Mouse (Mus musculus) CH12.LX (cell line): ENCODE data around the gene Zbtb46. TPM values are rescaled to one million over a fixed set of nuclear protein-coding genes. Genes with fewer than 3 reads are reported as not detected.

Source experiments
- DNase-seq: peaks from one replicate; pipeline ENCODE4 v3.0.0-alpha.2; 2013; ENCODE audit errors: extremely low read depth
- H3K27ac ChIP-seq: 2 replicates; pipeline ENCODE4 v1.5.1; 2012; ENCODE audit warnings: low read depth, mild to moderate bottlenecking, control low read depth, moderate library complexity; ENCODE audit not compliant: insufficient read depth
- H3K27me3 ChIP-seq: replicated peaks from 2 replicates; pipeline ENCODE3; 2012; ENCODE audit warnings: inconsistent platforms
- H3K36me3 ChIP-seq, 2 experiments: replicated peaks in 1 of 2; 2 replicates each; pipeline versions ENCODE3 to v1.6.1; 2012; ENCODE audit warnings: inconsistent platforms in 1 of 2, low read length in 1 of 2, mild to moderate bottlenecking in 1 of 2, mixed read lengths in 1 of 2, moderate library complexity in 1 of 2; ENCODE audit not compliant: control insufficient read depth in 1 of 2, insufficient read depth in 1 of 2
- H3K4me1 ChIP-seq, 2 experiments: 2 replicates each; pipeline ENCODE4 v1.6.1; 2012; ENCODE audit warnings: inconsistent platforms in 1 of 2, moderate library complexity in 1 of 2; ENCODE audit not compliant: insufficient read depth in 2 of 2, control insufficient read depth in 1 of 2
- H3K4me2 ChIP-seq: 2 replicates; pipeline ENCODE4 v1.6.1; 2012; ENCODE audit warnings: low read depth, mild to moderate bottlenecking, control low read depth; ENCODE audit not compliant: poor library complexity, insufficient read depth, severe bottlenecking
- H3K4me3 ChIP-seq, 3 experiments: fragments of 150-350 bp in 1 of 3; sonication (generic) in 1 of 3; replicated peaks in 1 of 3; 2 replicates each; pipeline versions ENCODE3 to v1.5.1; 2011 to 2012; ENCODE audit warnings: low read depth in 2 of 3, low read length in 2 of 3, mild to moderate bottlenecking in 2 of 3, moderate library complexity in 2 of 3, control low read depth in 1 of 3, improper control_type of control experiment in 1 of 3, inconsistent platforms in 1 of 3, mixed read lengths in 1 of 3; ENCODE audit not compliant: poor library complexity in 1 of 3
- H3K79me2 ChIP-seq: replicated peaks from 2 replicates; pipeline ENCODE4 v1.6.1; 2012; ENCODE audit warnings: mild to moderate bottlenecking, moderate library complexity; ENCODE audit not compliant: control insufficient read depth, poor library complexity, insufficient read depth, severe bottlenecking; ENCODE audit errors: extremely low read depth
- H3K9ac ChIP-seq: 2 replicates; pipeline ENCODE4 v1.6.1; 2012; ENCODE audit warnings: low read depth, mild to moderate bottlenecking, control low read depth, moderate library complexity; ENCODE audit not compliant: insufficient read depth
- H3K9me3 ChIP-seq: replicated peaks from 2 replicates; pipeline ENCODE3; 2012; ENCODE audit warnings: low read length, inconsistent platforms, mixed read lengths
- BHLHE40 ChIP-seq: IDR thresholded peaks from 2 replicates; pipeline ENCODE4 v1.6.1; 2011; ENCODE audit warnings: mild to moderate bottlenecking, low read depth, low read length, improper control_type of control experiment
- CHD1 ChIP-seq: IDR thresholded peaks from 2 replicates; pipeline ENCODE4 v1.6.1; 2012; ENCODE audit warnings: low read depth, low read length, improper control_type of control experiment, inconsistent platforms
- EP300 ChIP-seq: IDR thresholded peaks from 2 replicates; pipeline ENCODE4 v1.6.1; 2011; ENCODE audit warnings: low read length, improper control_type of control experiment
- ETS1 ChIP-seq: conservative IDR thresholded peaks from 2 replicates; pipeline ENCODE4 v1.6.1; 2012; ENCODE audit warnings: low read depth, mild to moderate bottlenecking, inconsistent platforms, low read length, improper control_type of control experiment, moderate library complexity
- HCFC1 ChIP-seq: IDR thresholded peaks from 2 replicates; pipeline ENCODE4 v1.6.1; 2012; ENCODE audit warnings: low read depth, mild to moderate bottlenecking, inconsistent platforms, low read length, improper control_type of control experiment
- IRF4 ChIP-seq: IDR thresholded peaks from 2 replicates; pipeline ENCODE4 v1.6.1; 2014; ENCODE audit warnings: low read depth, mild to moderate bottlenecking, inconsistent platforms, low read length, improper control_type of control experiment
- JUN ChIP-seq: IDR thresholded peaks from 2 replicates; pipeline ENCODE4 v1.6.1; 2011; ENCODE audit warnings: low read depth, mild to moderate bottlenecking, low read length, improper control_type of control experiment, moderate library complexity; ENCODE audit not compliant: insufficient read depth
- JUND ChIP-seq: conservative IDR thresholded peaks from 2 replicates; pipeline ENCODE4 v1.6.1; 2011; ENCODE audit warnings: low read depth, low read length, improper control_type of control experiment
- MAFK ChIP-seq: IDR thresholded peaks from 2 replicates; pipeline ENCODE4 v1.6.1; 2011; ENCODE audit warnings: low read length, improper control_type of control experiment; ENCODE audit not compliant: insufficient replicate concordance
- NELFE ChIP-seq: IDR thresholded peaks from 2 replicates; pipeline ENCODE4 v1.6.1; 2011; ENCODE audit warnings: low read depth, low read length, improper control_type of control experiment
- PAX5 ChIP-seq: IDR thresholded peaks from 2 replicates; pipeline ENCODE4 v1.6.1; 2012; ENCODE audit warnings: low read length, inconsistent platforms, mixed read lengths
- POLR2AphosphoS2 ChIP-seq: IDR thresholded peaks from 2 replicates; pipeline ENCODE4 v1.6.1; 2011; ENCODE audit warnings: low read depth, low read length, improper control_type of control experiment
- RAD21 ChIP-seq: IDR thresholded peaks from 2 replicates; pipeline ENCODE4 v1.6.1; 2011; ENCODE audit warnings: low read depth, mild to moderate bottlenecking, low read length, improper control_type of control experiment, moderate library complexity
- SMC3 ChIP-seq: IDR thresholded peaks from 2 replicates; pipeline ENCODE4 v1.6.1; 2011; ENCODE audit warnings: low read depth, low read length, improper control_type of control experiment
- TBP ChIP-seq: conservative IDR thresholded peaks from 2 replicates; pipeline ENCODE4 v1.6.1; 2011; ENCODE audit warnings: low read depth, low read length, improper control_type of control experiment
- UBTF ChIP-seq: IDR thresholded peaks from 2 replicates; pipeline ENCODE4 v1.6.1; 2012; ENCODE audit warnings: low read depth, mild to moderate bottlenecking, inconsistent platforms, low read length, improper control_type of control experiment, moderate library complexity
- ZKSCAN1 ChIP-seq: IDR thresholded peaks from 2 replicates; pipeline ENCODE4 v1.6.1; 2012; ENCODE audit warnings: low read depth, inconsistent platforms, low read length, improper control_type of control experiment, borderline replicate concordance
- dilution Hi-C: fragments of 300-500 bp; cut with MboI; formaldehyde crosslinking; loops from 2 replicates; pipeline ENCODE4 v1.14.3; 2020; ENCODE audit warnings: low sequenced_read_pairs; ENCODE audit not compliant: extremely low pct_unique_long_range_greater_than_20kb, extremely low pct_ligation_motif_present
- in situ Hi-C: fragments of 300-500 bp; cut with MboI; formaldehyde crosslinking; loops from 3 replicates; pipeline ENCODE4 v1.14.3; 2019; ENCODE audit warnings: low sequenced_read_pairs, low pct_ligation_motif_present, low pct_unique_long_range_greater_than_20kb, mixed read lengths
- polyA plus RNA-seq: library from polyadenylated mRNA; unstranded; fragments of >175 nt; gene quantifications from 2 replicates; pipeline ENCODE4 v1.2.1, GENCODE M21; 2012; ENCODE audit warnings: low read depth; ENCODE audit not compliant: insufficient read length
- total RNA-seq, 2 experiments: library from RNA; depleted of rRNA; stranded (reverse); fragments of 300-350 nt in 1 of 2; fragments of >200 nt in 1 of 2; gene quantifications; 2 replicates each; pipeline ENCODE4 v1.2.3; 2012 to 2014

Gene Zbtb46
- total and polyA plus RNA-seq, 3 experiments, result 5.3 to 9.3 (median 6.7) TPM

DNA sequence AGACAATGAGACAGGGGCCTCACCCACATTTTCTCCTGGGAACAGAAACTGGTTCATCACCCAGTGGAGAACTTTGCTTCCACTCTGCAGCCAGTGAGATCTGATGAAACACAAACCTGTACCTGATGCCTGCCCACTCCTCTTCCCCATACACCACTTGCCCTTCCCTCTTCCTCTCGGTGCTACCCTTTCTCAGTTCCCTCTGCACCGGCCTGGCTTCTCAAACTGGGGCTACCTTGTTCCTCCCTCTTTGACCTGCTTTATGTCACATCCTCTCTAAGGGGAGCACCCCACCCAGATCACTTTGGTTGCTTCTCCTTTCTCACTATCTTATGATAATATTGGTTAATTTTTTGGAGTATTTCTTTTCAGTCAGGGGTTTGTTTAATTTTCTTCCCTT is 23.0 kb downstream of the Zbtb46 start:
- dilution Hi-C loops, result no loop called here
- H3K27ac ChIP-seq, result no peak overlapping the region
- H3K36me3 ChIP-seq, result no peaks in the 10 kb centered on the region
- no peaks in the 10 kb centered on the region for H3K9me3 ChIP-seq
- no peaks in the 10 kb centered on the region for H3K27me3 ChIP-seq
- H3K4me3 ChIP-seq, result no peak overlapping the region
- H3K4me2 ChIP-seq, result no peak overlapping the region
- no peak for TF ChIP-seq POLR2AphosphoS2
- no peak for TF ChIP-seq ZKSCAN1
- TF ChIP-seq BHLHE40, result no peak
- TF ChIP-seq EP300, result 0 out of 2 replicates have a peak, but pooled peaks have one; percentile 13
- no peak for TF ChIP-seq SMC3
- peaks cover 7 to 55% of the 10 kb centered on the region in 2 experiments; a peak in 3 of 4 replicates for H3K4me1 ChIP-seq
- no peaks in the 10 kb centered on the region; the same call in 1 of the 2 replicates for H3K79me2 ChIP-seq
- in situ Hi-C loops, result no loop called here
- peak; percentile 57 for DNase-seq
- H3K9ac ChIP-seq, result no peak overlapping the region

DNA sequence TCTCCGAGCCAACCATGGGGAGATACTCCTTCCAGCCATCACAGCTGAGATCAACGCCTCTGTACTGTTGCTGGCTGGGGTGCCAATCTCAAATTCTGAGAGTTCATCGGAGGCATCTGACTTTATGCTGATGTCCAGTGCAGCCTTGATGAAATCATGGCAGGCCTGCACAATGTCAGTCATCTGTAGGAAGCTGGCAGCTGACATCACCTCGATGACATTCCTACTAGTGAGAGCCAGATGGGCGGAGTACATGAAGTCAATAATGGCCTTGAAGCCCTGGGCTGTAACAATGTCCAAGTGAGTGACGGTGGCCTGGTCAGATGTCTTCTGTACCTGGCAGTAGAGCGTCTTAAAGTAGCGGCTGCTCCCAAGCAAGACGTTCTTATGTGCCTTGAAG is 35.4 kb downstream of the Zbtb46 start:
- H3K4me2 ChIP-seq, result no peak overlapping the region
- no peak overlapping the region for H3K9ac ChIP-seq
- peaks cover 0 to 8% of the 10 kb centered on the region in 2 experiments; a peak in 2 of 4 replicates for H3K4me1 ChIP-seq
- dilution Hi-C loops, result no loop called here
- no peaks in the 10 kb centered on the region for H3K27me3 ChIP-seq
- in situ Hi-C loops, result no loop called here
- no peak overlapping the region for H3K27ac ChIP-seq
- H3K4me3 ChIP-seq, result no peak overlapping the region
- TF ChIP-seq NELFE, result no peak
- no peak for TF ChIP-seq MAFK
- no peak for TF ChIP-seq IRF4
- no peak for TF ChIP-seq JUN
- TF ChIP-seq ETS1, result no peak
- TF ChIP-seq CHD1, result no peak
- no peak for TF ChIP-seq PAX5
- TF ChIP-seq HCFC1, result no peak
- TF ChIP-seq JUND, result no peak
- no peak for TF ChIP-seq UBTF
- no peak for TF ChIP-seq ZKSCAN1
- TF ChIP-seq TBP, result no peak
- no peak for TF ChIP-seq RAD21
- no peaks in the 10 kb centered on the region for H3K79me2 ChIP-seq
- peaks cover 11 to 59% of the 10 kb centered on the region in 2 experiments for H3K36me3 ChIP-seq
- no peaks in the 10 kb centered on the region for H3K9me3 ChIP-seq
- DNase-seq, result no peak
